Mouse (Mus musculus) embryo, embryonic 11.5 days (tissue): ENCODE measurements around the gene B3gnt4.

ENCODE experiments used
- DNase-seq: peaks from one replicate; pipeline ENCODE4 v3.0.0-alpha.2; 2012; ENCODE audit warnings: low read depth, low spot score

B3gnt4 gene

GRCm38 (mm10) chr5:123525916-123526495 lies 15.7 kb downstream of the B3gnt4 start:
- DNase-seq = no peak

GRCm38 (mm10) chr5:123528641-123529040 lies 18.4 kb downstream of the B3gnt4 start:
- no peak for DNase-seq

- DNase-seq = no peak
Observed at GRCm38 (mm10) chr5:123530056-123530455, 19.8 kb downstream of the B3gnt4 start.

GRCm38 (mm10) chr5:123533801-123534200 lies 23.5 kb downstream of the B3gnt4 start:
- DNase-seq = no peak

GRCm38 (mm10) chr5:123555693-123556092 lies 45.4 kb downstream of the B3gnt4 start:
- DNase-seq = no peak

- no peak for DNase-seq
Observed at GRCm38 (mm10) chr5:123556451-123556850, 46.2 kb downstream of the B3gnt4 start.

- DNase-seq = no peak
Observed at GRCm38 (mm10) chr5:123559588-123559987, 49.3 kb downstream of the B3gnt4 start.

GRCm38 (mm10) chr5:123561128-123561527 lies 50.9 kb downstream of the B3gnt4 start:
- DNase-seq = no peak
